Mouse (Mus musculus) frontal cortex, postnatal 14 days (tissue): Measurements from ENCODE around the gene Tspan15.

Experiments used
- DNase-seq, 2 experiments: peaks; one replicate each; pipeline ENCODE4 v3.0.0; 2022; ENCODE audit warnings: low spot score in 2 of 2

The Tspan15 gene

DNA sequence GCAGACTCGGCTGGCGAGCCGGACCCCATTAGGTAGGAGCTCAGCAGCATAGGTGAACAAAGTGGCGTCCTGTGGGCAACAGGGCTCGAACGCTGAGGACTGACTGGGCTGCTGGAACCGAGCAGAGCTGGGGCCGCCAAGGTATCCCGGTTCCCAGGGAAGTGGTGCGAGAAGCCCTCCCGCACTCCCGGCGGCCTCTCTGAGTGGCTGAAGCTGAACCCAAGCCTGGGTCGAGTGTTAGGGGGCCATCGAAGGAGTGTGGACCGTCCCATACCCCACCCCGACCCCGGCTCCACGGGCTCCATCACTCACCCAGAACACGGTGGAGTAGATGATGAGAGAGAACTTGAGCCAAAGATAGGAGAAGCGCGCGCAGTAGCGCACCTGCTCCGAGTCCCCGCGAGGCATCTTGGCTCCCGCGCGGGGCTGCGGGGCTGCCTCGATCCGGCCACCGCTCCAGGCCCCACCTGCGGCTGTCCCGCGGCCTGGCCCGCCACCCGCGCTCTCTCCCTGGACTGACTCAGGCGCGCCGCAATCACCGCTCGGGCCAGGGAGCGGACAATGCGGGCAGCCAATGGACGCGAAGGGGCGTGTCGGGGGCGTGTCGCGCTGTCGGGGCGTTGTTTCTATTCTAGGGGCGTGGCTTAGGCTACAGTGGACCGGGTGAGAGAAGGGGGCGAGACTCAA lies at the start of gene Tspan15:
Tspan15 (minus strand) TSS at position 544 of the 687 bp plus-strand sequence.
- peak; percentile 58 to 74 for DNase-seq

DNA sequence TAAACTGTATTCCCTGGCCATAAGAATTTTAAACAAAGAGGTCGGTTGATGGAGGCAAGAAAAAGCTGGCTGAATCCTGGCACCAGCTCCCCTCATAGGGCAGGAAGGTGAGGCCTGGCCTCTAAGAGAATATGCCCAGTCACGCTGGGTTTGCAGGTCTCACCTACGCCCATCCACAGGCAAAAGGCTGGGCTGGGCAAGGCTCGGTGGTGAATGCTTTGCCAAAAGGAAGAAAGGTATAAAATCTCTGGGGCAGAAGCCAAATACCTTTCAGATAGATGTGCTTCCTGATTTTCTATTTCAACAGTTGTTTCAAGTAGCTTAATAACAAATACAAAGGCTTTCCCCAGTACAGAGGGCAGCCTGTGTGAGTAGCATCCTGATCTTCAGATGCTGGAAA lies 48.6 kb upstream of the Tspan15 start:
- DNase-seq, result no peak

DNA sequence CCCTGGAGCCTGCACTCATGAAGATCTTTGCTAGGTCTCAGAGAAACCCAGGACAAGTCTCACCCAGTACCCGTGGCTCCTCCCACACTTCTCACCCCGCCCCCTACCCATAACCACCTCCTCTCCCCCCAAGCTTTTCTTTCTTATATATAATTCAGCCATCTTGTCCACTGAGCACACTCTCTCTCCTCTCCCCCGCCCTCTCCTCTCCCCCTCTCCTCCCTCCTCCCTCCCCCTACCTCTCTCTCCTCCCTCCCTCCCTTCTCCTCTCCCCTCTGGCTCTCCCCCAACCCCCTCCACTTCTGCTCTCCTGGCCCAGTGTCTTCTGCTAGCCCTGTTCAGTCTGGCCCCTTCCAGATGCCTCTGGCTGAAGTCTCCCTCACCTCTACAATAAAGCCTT lies 48.0 kb upstream of the Tspan15 start:
- no peak for DNase-seq

DNA sequence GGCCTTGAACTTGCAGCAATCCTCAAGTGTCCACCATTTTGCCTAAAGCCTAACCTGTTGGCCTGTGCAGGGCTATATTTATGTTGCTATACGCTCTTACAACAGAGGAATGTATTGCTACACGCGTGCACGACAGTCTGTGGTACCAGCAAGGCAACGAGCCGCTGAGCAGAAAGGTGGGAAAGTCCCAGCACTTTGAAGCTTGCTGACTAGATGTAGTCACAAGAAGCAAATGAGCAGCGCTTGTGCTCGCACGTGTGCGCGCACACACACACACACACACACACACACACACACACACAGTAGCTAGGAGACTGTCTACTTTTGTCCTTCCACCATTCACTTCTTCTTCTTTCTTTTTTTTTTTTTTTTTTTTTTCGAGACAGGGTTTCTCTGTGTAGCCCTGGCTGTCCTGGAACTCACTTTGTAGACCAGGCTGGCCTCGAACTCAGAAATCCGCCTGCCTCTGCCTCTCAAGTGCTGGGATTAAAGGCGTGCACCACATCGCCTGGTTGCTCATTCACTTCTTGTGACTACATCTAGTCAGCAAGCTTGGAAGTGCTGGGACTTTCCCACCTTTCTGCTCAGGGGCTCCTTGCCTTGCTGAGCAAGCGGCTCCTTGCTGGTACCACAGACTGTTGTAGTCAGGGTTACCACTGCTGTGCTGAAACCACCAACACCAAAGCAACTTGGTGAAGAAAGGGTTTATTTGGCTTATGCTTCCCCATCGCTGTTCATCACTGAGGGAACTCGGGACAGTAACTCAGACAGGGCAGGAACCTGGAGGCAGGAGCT lies 46.6 kb upstream of the Tspan15 start:
- DNase-seq, result no peak

DNA sequence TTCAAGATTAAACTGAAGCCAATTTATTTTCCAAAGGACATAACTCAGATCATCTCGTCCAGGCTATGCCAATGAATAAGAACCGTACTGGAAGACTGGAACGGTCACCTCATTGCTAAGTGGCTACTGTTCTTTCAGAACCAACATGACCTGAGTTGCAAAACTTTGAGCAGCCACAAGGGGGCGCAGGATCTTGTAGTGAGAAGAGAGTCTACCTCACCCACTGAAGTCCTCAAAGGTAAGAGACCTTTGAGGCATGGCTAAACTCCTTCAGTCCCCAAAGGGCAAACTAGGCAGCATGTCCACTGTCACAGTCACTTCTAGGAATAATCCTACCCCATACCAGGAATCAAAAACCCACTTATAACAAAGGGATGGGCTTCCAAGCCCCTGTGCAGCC lies 44.2 kb upstream of the Tspan15 start:
- DNase-seq, result peak; percentile 60 to 82

DNA sequence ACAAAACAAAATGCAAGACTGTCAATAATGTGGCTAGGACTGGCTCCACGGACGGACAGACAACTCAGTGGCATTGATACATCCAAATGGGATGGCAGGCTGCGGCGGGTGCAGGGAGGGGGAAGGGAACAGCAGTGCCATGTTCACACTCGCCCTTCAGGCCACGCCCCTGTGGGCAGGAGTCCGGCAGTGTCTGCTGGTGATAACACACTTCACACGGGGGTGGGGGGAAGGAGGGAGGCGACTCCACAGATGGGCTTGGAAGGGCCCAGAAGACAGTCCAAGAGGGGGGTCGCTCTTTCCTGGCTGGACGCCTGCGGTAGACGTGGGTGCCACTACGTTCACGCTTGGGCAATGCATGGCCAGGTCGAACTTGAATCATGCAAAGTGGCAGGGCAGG lies 38.2 kb upstream of the Tspan15 start:
- no peak for DNase-seq

DNA sequence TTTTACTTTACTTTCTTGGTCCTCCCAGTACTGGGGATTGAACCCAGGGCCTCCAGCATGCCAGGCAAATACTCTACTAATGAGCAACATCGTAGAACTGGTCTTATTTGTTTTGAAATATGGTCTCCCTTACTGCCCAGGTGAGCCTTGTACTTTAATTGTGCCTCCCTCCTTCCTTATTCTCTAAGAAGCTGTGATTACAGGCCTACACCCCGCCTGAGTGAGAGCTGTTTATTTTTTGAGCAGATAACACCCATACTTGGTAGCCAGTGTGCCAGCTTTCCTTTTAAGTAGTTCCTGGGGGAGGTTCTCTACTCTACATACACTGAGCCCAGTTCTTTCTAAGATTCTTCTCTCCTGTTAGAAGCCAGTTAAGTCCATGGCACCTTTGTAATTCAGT lies 33.2 kb upstream of the Tspan15 start:
- DNase-seq, result no peak

DNA sequence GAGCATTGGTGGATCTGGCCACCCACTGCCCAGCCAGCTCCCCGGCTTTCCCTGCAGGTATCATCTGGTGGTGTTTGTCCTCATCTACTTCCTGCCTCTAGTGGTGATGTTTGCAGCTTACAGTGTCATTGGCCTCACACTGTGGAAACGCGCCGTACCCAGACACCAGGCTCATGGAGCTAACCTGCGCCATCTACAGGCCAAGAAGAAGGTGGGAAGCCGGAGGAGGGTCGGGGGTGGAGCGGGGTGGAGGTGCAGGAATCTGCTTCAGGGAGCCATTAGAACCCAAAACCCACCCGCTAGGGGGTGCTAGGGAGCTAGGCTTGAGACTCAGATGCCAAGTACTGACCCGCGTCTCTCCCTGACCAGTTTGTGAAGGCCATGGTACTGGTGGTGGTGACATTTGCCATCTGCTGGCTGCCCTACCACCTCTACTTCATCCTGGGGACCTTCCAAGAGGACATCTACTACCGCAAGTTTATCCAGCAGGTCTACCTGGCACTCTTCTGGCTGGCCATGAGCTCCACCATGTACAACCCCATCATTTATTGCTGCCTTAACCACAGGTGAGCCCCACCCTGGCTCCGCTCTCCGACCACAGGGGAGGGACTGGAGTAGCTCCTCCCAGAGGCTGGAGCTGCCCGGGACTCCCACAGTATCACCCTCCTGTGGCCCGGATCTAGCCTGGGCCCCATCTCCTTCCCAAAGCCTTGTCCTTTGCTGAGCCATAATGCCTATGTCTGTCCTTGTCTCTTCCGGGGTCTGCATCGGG lies 30.2 kb upstream of the Tspan15 start:
- peak; percentile 34 to 47 for DNase-seq

DNA sequence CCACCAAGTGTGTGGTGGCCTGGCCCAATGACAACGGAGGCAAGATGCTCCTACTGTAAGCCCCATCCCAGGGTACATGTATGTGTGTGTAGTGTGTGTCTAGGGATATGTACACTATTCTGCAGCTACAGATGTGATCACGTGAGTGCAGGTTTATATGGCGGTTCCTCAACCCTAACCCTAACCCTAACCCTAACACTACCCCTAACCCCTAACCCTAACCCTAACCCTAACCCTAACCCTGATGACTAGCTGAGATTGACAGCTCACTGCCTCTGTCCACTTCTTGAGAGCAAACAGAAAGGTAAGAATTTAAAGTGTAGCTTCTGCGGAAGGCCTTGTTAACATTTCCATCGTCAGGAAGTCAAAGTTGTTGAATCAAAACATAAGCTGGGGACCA lies 27.2 kb upstream of the Tspan15 start:
- DNase-seq, result no peak

DNA sequence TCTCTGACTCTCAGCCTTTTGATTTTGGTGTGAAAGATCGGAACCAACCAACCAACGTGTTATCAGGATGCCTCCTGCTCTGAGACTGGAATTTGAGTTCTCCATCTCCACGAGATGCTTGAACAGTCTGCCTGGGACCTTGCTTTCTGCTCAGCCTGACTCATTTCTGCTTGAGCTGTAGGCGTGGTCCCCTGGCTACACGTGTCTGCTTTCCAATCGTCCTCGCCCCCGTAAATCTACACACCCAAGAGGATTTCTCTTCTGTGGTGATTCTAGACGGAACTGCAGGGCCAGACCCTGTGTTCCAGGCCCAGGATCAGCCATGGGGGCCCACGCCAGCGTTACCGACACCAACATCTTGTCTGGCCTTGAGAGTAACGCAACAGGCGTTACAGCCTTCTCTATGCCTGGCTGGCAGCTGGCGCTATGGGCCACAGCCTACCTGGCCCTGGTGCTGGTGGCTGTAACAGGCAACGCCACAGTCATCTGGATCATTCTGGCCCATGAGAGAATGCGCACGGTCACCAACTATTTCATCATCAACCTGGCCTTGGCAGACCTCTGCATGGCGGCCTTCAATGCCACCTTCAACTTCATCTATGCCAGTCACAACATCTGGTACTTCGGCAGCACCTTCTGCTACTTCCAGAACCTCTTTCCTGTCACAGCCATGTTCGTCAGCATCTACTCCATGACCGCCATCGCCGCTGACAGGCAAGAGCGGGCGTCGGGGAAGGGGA lies 21.6 kb upstream of the Tspan15 start:
- DNase-seq, result no peak

DNA sequence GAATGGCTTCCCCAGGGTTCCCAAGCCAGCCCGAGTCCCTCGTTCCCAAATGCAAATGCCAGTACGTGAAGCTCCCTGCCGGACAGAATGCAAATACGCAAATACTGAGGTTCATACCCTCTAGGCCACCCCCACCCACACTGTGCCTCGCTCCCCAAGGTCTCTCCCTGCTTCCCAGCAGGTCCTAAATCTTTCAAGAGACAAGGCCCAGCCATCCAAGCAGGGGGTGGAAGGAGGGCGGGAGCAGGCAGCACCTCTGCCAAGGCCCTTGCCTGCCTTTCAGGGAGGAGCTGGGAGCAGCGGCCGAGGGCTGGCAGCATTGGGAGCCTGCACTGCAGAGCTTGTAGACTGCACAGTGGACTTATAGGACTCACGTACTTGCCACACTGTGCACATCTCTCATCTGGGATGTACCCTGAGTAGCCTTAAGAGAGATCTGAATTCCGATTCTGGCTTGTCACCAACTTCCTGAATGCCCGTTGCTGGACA lies 21.0 kb upstream of the Tspan15 start, which contains the start of gene Tacr2:
Tacr2 (plus strand) TSS at position 439 of the 489 bp plus-strand sequence.
- DNase-seq, result no peak

DNA sequence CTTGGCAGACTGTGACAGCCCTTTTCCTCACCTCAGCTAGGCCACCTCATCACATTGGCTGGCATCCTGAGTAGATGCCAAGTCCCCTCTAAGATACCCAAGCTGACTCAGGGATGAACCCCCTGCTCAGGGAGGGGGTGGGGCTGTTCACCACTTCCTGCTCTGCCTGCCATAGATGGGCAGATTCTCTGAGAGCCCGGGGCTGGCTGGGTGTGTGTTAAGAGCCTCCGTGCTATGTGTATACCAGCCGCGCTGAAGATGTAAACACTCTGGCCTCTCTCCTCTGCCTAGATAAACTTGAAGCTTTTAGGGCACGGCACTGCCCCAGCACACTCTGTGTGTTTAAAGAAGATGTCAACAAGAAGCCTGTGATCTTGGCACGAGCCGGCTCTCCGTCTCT lies 16.8 kb upstream of the Tspan15 start:
- DNase-seq, result no peak

DNA sequence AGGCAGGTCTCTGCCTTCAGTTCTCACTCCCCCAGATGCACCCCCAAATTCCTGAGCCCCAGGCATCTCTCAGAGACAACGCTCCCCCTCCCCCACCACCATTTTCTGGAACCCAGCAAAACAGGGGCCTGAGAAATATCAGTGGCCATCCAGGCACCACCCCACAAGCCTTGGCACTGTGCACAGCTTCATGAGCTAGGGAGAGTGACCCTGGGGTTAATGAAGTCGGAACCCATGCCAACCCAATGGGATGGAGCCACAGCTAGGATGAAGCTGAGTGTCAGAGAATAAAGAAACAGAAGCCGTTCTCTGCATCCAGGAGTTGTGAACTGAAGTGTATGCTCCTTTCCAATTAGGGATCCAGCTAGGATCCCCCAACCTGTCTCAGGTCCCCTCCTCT lies 16.1 kb upstream of the Tspan15 start:
- DNase-seq, result no peak

DNA sequence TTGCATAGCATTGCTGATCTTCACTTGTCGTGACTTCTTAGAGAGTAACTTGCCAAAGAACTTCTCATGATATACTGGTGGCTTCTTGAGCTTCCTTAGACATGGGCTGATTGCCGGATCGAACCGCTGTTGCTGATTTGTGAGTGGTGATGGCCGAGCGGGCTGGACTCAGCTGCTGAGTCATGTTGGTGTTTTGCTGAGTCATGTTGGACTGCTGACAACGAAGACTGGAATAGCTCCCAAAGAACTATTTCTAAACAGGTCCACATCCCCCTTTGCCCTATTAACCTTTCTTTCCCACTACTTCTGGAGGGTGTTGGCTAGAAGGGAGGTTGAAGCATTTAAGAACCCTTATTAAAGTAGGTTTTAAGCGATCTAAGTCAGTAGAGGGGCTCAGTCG lies 13.0 kb upstream of the Tspan15 start:
- DNase-seq, result no peak

DNA sequence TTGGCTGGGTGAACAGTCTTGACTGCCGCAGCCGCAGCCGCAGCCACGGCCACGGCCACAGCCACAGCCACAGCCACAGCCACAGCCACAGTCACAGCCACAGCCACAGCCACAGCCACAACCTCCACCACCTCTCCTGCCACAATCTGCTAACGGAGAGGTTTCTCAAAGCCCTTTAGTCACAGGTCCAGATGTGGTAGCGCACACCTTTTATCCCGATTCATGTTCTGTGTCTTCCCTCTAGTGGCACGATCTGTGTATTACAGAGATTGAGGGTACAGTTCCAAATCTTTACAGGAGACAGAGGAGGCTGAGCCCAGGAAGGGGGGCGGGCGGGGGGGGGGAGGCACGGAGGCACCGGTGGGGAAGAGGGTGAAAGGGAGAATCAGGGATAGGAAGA lies 11.8 kb upstream of the Tspan15 start:
- DNase-seq, result no peak

DNA sequence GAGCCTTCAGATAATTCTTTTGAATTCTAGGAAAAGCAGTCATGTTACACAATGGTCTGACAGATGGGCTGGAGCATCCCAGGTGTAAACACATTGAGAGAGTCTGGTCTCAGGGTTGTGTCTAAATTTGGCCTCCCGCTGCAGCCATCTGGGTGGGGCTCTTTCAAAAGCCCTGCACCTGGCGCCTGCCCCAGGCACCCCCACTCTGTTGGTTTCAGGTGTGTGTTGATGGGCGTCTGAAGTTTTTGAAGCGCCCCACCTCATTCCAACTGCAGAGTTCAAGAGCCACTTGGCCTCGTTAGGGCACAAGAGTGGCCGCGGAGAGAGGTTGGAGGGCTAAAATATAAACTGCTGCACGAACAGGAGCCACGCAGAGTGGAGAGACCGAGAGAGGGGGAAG lies 11.3 kb upstream of the Tspan15 start:
- no peak for DNase-seq

DNA sequence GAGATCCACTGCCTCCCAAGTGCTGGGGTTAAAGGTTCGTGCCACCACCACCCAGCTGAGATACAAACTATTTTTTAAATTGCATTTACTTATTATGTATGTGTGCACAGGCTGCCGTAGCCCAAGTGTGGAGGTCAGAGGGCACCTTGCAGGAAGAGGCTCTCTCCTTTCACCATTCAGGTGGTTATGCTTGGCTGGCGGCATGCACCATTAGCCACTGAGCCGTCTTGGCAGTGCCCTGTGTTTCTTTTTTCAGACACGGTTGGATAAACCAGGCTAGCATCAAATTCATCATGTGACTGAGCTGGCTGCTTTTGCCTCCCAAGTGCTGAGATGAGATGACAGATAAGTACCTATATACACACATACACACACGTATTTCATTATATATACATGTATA lies 8.2 kb upstream of the Tspan15 start:
- no peak for DNase-seq

DNA sequence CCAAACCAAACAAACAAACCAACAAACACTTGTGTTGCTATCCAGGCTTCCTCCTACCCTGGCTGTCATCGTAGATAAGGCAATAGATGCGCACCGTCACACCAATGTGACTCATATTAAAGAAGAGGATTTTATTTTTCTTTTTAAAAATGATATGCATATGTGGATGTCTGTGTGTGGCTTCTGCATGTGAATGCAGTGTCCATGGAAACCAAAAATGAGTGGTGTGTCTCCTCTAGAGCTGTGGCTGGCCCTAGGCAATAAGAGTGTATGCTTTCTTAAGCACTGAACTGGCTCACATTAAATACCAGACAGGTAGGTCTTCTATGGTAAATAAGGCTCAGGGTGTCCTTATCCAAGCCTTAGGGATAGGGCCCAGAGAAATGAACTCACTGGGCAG lies 7.6 kb upstream of the Tspan15 start:
- no peak for DNase-seq

DNA sequence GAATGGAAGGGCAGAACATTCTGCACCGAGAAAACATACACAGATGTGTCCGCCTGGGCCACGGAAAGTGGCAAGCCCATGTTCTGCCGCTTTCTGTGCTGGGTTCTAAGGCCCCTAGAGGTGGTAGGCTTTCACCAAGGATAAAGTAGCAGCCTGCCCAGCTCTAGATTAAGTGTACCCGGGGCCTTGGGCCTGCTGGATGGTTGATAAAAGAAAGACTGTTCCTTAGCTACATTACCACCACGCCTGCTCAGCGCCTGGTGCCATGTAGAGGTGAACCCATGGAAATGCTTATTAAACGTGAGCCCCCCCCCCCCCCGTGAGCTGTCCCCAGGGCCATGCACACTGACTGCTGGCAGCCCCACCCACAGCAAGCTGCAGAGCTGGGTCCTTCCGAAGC lies 6.2 kb upstream of the Tspan15 start:
- DNase-seq, result no peak

DNA sequence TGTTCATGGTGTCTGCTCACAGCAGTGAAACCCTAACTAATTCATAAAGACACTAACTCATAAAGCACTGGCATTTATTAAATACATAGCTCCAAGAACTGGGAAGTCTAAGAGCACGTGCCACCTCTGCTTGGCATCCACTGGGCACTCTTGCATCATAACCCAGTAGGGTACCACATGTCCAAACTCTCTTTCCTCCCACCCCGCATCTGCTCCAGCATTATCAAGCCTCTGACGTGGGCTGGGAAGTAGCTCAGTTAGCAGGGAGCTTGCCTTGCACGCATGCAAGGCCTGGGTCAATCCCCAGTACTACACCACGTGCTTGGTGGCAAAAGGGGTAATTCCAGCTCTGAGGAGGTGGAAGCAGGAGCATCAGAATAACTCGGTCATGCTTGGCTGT lies 5.1 kb upstream of the Tspan15 start:
- no peak for DNase-seq

DNA sequence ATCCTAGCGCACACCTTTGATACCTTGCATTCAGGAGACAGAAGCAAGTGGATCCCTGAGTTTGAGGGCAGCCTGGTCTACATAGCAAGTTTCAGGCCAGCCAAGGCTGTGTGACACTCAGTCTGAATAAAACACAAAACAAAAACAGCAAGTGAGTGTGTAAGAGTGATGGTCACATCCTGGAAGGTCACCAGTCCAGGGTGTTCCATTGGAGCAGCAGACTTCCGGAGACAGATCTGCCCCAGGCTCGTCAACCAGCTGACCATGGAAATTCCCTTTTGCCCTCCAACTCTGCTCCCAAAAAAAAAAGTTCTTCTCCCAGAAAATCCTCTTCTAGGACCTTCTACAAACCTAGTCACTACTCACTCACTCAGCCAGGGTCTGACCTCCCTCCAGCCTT lies 760 bp upstream of the Tspan15 start:
- DNase-seq, result no peak

DNA sequence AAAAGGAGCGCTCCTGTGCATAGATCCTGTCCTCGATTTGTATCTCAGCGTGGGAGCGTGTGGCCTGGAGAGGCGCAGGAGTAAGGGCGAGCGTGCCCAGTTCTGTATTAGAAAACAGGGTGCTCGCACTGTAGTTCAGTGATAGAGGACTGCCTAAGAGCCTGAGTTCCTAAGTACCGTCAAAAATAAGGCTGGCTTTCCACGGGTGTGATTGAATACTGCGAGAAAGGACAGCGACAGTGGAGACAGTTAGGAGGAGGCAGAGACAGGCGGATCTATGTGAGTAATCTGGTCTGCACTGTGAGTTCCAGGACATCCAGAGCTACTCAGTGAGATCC lies 313 bp upstream of the Tspan15 start:
- no peak for DNase-seq
